Mouse (Mus musculus): ENCODE measurements around the gene Nat8f2. TPM values are rescaled to one million over a fixed set of nuclear protein-coding genes. Genes with fewer than 3 reads are reported as not detected.
"Not testable (repeated sequence)": the region's sequence is repeated elsewhere in the genome, so short reads cannot be mapped to it uniquely, and the experiment has no call there.

Nat8f2 gene
- polyA plus RNA-seq, 1 experiment: not detected

DNA sequence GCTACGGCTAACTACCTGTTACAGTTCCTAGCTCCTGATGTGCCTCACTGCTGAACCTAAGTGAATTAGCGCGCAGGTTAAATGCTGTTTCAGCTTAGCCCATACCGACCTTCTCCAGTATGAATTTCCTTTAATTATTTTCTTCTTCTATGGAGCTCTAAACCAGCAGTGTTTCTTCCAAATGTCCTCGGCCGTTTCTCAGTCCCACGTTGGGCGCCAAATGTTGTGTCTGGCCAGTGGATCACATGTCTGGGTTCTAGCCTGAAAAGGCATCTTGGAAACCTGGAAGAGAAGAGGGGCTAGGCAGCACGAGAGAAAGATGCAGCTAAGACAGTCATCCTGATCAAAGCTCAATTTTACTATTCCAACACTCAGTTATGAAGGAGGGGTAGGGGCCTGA is 14.3 kb upstream of the Nat8f2 start:
- not testable (repeated sequence) for H3K4me1 ChIP-seq (ENCODE audit: control insufficient read depth, insufficient read depth, insufficient read length, low read length); H3K4me3 ChIP-seq (ENCODE audit: insufficient read depth, low read depth, low read length); H3K27ac ChIP-seq (replicated peaks; ENCODE audit: low read depth, low read length)

DNA sequence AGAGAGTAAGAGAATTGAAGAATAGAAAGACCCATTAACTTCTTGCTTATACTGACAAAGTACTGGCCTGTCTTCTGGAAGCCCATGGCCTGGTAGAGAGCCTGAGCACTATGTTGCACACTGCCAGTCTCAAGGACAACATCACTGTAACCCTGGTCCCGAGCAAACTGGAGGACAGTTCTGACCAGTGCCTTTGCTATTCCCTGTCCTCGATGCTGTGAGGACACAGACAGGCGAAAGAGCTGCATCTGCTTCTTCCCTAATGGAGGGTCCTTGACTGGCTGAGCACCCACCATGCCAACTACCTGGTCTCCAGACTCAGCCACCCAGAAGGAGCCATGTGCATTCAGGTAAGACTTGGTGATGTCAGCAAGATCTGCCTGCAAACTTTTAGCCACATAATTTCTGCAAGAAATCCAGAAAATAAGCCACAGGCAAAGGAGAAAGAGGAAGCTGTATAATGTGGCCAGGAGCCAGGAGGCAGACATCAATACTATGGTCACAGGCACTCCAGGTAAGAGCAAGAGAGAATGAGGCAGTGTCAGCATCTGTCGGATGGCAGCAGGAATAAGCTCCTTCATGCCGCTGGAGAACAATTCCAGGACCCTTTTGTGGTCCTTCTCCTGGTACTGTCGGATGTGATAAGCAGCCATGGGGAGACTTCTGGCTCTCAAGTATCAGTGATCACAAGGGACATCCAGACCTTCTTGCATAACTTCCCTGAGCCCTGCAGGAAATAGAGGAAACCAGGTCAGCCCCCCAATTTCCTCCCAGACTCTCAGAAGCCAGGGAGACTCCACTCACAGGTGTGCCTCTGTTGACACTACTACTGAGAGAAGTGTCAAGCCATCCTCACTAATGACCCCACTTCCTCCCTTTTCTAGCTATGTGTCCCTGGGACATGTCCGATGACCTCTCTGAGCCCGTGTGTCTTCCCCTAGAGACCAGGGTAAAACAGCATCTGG is 950 bp downstream of the Nat8f2 start:
- Histone ChIP-seq H3K4me3 (ENCODE audit: insufficient read depth, low read depth, low read length) (no peak overlapping the region), H3K27ac (replicated peaks; ENCODE audit: low read depth, low read length) (no peak overlapping the region), H3K4me1 (ENCODE audit: control insufficient read depth, insufficient read depth, insufficient read length, low read length) (no peaks in the 10 kb centered on the region)

DNA sequence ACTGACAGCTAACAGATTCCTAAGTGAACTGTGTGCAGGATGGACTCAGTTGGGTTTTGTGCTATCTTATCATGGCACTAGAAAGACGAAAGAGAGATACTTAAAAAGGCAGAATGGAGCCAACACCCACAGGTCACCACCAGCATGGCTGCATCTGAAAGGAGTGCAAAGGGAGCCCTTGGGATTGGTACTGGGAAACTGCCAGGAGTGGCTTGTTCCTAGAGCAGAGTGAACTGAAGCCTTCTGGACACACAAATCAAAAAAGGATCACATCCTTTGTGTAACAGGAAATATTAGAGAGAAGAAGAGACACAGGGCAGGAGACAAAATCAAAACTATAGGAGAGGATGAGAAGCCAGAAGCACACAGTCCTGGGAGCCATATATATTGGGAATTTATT is 2.0 kb downstream of the Nat8f2 start:
- H3K4me1 ChIP-seq (ENCODE audit: control insufficient read depth, insufficient read depth, insufficient read length, low read length); H3K27ac ChIP-seq (replicated peaks; ENCODE audit: low read depth, low read length); H3K4me3 ChIP-seq (ENCODE audit: insufficient read depth, low read depth, low read length): not testable (repeated sequence)

DNA sequence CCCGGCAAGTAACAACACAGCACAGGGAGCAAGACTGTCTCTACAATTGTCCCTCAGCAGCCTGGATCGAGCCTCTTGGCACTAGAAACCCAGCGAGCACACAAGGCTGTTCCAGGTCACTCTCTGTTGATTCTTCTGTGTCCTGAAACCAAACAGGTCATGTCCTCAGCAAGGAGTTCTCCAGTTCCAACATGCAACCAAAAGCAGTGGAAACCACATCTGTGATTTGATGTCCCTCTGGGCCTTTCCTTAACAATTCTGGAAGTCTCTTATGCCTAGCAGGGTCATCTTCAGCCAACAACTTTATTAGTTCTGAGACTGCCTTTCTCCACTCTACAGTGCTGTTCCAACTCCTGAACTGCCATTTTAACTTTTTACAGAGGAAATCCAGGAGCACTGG is 2.8 kb downstream of the Nat8f2 start:
- not testable (repeated sequence) for H3K4me1 ChIP-seq (ENCODE audit: control insufficient read depth, insufficient read depth, insufficient read length, low read length); H3K4me3 ChIP-seq (ENCODE audit: insufficient read depth, low read depth, low read length); H3K27ac ChIP-seq (replicated peaks; ENCODE audit: low read depth, low read length)

DNA sequence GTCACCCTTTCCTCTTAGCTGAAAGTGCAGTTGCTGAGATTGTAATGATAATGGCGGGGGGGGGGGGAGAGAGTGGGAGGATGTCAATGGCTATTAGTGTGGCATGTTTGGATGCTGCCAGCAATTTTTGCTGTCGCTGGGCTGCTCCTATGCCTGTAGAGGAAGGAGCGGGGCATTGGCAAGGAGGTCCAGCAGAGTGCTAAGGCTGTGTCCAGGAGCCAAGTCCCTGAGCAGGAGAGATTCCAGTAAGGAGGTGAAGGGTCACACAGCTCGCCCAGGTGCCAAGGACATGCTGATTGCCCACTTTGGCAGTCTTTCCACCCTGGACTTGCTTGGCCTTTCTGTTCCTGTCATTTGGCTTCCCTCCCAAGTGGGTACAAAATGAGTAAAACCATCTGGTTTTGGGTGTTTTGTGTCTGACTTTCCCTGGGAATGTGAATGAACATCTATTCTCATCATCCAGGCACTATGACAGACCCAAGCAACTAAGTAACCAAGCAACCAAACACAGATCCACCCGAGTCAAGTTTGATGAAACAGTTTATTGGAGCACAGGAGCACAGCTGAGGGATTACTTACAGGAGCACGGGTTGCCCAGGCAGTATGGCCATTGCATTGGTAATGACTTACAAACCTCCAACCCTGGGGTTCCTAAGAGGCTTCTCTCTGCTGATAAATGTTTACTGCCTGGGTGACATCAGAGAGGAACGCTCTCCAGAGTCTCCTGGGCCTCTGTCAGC is 3.9 kb downstream of the Nat8f2 start:
- H3K27ac ChIP-seq (replicated peaks; ENCODE audit: low read depth, low read length); H3K4me1 ChIP-seq (ENCODE audit: control insufficient read depth, insufficient read depth, insufficient read length, low read length); H3K4me3 ChIP-seq (ENCODE audit: insufficient read depth, low read depth, low read length): not testable (repeated sequence)

DNA sequence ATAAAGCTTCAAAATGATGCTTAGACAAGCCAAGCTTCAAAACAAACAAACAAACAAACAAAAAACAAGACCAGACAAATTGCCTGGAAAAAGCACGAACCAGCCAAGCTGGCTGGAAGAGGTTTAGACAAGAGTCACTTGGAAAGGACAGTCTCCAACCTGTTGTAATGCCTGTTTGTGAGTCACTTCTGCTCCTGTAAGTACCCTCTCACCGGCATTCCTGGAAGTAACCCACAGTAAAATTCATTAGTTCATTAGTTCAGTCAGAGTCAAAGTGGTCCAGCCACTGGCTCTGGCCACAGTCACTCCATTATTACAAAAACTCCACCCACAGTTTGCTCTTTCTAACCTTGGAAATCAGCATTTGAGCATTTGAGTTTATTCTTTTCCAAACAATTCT is 5.1 kb downstream of the Nat8f2 start:
- no peak overlapping the region for H3K4me3 ChIP-seq (ENCODE audit: insufficient read depth, low read depth, low read length)
- no peak overlapping the region for H3K27ac ChIP-seq (replicated peaks; ENCODE audit: low read depth, low read length)

DNA sequence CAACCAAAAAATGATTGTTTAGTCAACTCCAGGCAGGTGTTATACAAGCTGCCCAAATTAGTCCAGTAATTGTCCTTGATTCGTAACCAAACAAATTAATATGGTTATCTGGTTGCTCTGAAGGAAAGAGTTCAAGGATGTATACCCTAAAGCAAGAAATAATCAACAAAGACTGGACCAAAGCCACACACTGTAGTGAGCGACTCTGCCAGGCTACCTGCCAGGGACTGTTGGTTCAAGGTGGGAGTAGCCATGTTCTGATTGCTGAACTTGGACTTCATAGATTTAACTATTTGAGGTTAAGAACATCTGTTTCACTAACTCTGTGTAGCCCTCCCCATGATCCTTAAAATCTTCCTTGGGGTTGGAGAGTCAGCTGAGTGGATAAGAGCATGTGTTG is 5.8 kb downstream of the Nat8f2 start:
- H3K4me3 ChIP-seq (ENCODE audit: insufficient read depth, low read depth, low read length): no peak overlapping the region
- H3K4me1 ChIP-seq (ENCODE audit: control insufficient read depth, insufficient read depth, insufficient read length, low read length): no peaks in the 10 kb centered on the region
- H3K27ac ChIP-seq (replicated peaks; ENCODE audit: low read depth, low read length): no peak overlapping the region

More for the DNA sequence above, 5.1 kb downstream of the Nat8f2 start:
- H3K4me1 ChIP-seq (ENCODE audit: control insufficient read depth, insufficient read depth, insufficient read length, low read length): no peaks in the 10 kb centered on the region

DNA sequence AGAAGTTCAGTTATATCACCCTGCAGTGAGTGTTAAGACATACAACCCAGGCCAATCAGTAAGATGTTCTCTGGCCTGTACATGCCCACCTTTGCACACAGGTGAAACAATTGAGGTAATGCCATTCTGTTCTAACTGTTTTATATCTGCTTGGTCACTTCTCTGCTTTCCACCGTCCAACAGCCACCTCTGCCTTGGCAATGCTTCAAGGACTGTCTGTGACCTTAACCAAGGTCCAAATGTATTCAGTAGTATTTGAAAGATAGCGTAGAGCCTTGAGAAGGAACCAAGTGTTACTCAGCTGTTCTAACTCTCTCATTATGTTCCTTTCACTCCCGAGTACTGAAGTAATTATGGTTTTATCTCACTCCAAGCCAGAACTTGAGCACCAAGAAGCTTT is 6.4 kb downstream of the Nat8f2 start:
- H3K27ac ChIP-seq (replicated peaks; ENCODE audit: low read depth, low read length): no peak overlapping the region
- no peak overlapping the region for H3K4me3 ChIP-seq (ENCODE audit: insufficient read depth, low read depth, low read length)
- no peaks in the 10 kb centered on the region for H3K4me1 ChIP-seq (ENCODE audit: control insufficient read depth, insufficient read depth, insufficient read length, low read length)

DNA sequence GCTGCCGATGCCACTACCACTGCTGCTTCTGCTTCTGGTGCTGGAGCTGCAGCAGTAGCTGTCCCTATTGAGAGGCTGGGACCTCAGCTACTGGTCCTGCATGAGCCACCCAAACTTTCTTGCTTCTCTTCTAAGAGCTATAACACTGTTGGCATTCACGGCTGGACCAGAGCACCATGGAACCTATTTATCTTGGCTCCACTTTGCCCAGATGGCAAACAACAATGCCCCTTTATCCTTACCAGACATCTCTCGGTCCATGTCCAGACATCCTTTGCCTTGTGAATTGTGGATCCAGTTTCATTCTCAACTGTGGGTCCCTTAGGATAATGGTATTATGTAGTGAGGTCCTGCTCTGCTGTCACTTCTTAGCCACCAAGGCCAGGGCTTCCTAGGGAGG is 7.7 kb downstream of the Nat8f2 start:
- H3K27ac ChIP-seq (replicated peaks; ENCODE audit: low read depth, low read length): no peak overlapping the region
- H3K4me1 ChIP-seq (ENCODE audit: control insufficient read depth, insufficient read depth, insufficient read length, low read length): no peaks in the 10 kb centered on the region
- no peak overlapping the region for H3K4me3 ChIP-seq (ENCODE audit: insufficient read depth, low read depth, low read length)

DNA sequence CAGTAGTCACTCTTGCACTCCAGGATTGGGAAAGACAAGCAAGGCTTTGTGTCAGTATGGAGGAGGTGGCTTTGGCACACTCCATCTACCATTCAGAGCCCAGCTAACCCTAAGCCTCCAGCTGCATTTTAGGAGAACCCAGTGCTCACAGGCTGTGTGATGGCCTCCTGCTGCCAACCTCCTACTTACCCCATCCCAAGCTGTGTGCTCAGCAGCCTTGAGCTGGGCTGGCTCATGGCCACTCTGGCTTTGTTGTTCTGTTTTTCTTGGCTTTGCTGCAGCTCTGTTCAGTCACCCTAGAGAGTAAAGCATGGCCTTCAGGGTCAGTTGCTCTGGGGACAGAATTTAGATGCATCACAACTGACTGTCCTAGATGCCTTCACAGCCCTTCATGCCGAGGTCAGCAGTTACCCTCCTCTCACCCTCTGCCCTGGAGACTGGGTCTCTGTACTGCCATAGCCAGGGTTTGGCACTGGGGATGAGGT is 12.7 kb downstream of the Nat8f2 start:
- no peak overlapping the region for H3K27ac ChIP-seq (replicated peaks; ENCODE audit: low read depth, low read length)
- no peak overlapping the region for H3K4me3 ChIP-seq (ENCODE audit: insufficient read depth, low read depth, low read length)
- peaks cover 3% of the 10 kb centered on the region; the same call in 1 of the 2 replicates for H3K4me1 ChIP-seq (ENCODE audit: control insufficient read depth, insufficient read depth, insufficient read length, low read length)

DNA sequence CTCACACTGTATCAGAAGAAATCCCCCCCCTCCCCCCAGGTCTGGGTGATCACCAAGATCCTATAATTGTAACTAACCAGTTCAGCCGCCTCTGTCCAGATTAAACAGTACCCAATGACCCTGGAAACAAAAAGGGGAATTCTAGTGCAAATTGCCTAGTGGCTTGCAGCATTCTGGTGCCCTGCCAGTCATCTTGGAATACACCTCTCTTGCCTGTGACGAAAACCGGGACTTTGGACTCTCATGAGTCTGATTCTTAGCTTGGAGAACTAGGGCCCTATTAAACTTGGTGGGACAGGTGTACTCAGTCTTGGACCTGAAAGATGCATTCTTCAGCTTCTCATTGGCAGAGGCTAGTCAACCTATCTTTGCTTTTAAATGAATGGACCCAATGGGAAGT is 15.5 kb downstream of the Nat8f2 start:
- H3K4me3 ChIP-seq (ENCODE audit: insufficient read depth, low read depth, low read length): no peak overlapping the region
- no peak overlapping the region for H3K27ac ChIP-seq (replicated peaks; ENCODE audit: low read depth, low read length)
- H3K4me1 ChIP-seq (ENCODE audit: control insufficient read depth, insufficient read depth, insufficient read length, low read length): peaks cover 5% of the 10 kb centered on the region; the same call in 1 of the 2 replicates

DNA sequence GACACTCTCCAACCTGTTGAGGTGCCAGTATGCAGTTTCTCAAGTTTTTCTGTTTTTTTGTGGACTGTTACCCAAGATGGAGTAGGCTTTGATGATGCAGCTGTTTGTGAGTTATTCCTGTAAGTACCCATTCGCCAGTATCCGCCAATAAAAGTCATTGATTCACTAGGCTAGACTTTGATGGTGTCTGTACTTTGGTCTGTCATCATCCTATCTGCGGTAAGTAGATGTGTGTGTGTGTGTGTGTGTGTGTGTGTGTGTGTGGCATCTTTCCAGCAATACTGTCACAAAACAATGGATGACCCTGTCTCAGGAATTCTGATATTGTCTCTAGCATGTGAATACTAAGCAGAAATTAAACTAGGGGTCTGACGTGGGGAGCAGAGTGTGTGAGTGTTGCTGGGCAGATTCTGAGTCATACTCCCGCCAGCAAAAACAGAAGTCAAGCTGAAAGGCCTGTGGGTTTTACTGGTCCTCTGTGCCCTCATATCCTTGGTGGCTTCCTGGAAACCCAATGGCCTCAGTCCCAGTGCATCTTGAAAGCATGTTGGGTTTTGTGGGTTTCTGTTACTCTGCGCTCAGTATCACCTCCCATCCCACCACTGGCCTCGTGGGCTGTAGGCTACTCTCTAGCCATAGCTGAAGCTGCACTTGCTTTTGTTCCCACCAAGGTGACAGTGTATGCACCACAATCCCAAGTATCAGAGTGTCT is 17.7 kb downstream of the Nat8f2 start:
- no peak overlapping the region for H3K27ac ChIP-seq (replicated peaks; ENCODE audit: low read depth, low read length)
- no peak overlapping the region for H3K4me3 ChIP-seq (ENCODE audit: insufficient read depth, low read depth, low read length)
- H3K4me1 ChIP-seq (ENCODE audit: control insufficient read depth, insufficient read depth, insufficient read length, low read length): peaks cover 5% of the 10 kb centered on the region; the same call in 1 of the 2 replicates

DNA sequence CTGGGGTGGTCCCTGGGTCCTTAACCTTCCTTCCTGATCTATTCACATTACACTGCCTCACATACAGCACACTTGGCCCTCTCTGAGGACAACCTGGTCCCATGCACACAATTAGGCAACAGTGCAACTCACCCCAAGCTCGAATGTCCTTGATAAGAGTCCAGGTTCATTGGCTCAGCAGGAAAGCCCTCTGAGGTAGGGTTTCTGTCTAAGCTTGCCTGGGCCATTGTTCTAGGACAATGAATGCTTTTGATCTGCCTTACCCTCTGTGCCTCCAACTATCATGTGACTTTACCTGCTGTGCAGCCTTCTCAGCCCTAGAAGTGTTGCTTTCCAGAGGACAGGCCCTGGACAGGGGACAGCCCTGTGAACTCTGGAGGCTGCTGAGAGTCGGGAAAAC is 19.7 kb downstream of the Nat8f2 start:
- Histone ChIP-seq H3K27ac (replicated peaks; ENCODE audit: low read depth, low read length) (no peak overlapping the region), H3K4me1 (ENCODE audit: control insufficient read depth, insufficient read depth, insufficient read length, low read length) (peaks cover 5% of the 10 kb centered on the region; the same call in 1 of the 2 replicates), H3K4me3 (ENCODE audit: insufficient read depth, low read depth, low read length) (no peak overlapping the region)

DNA sequence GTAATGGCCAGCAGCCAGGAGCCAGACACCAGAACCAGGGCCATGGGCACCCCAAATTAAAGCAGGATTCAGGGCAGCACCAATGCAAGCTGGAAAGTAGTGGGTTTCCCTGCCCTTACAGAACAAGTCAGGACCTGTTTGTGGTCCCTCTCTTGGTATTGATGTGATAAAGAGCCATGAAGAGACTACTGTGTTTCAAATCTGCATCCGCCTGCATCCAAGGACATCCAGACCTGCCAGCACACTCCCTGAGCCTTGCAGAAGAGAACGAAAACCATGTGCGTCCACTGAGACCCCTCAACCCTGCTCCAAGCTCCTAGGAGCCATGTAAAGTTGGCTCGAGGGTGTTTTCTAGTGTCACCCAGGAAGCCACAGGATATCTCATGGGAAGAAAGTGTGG is 20.8 kb downstream of the Nat8f2 start:
- H3K4me1 ChIP-seq (ENCODE audit: control insufficient read depth, insufficient read depth, insufficient read length, low read length): 0 out of 2 replicates have a peak, but pooled peaks cover 2% of the 10 kb centered on the region
- no peak overlapping the region for H3K4me3 ChIP-seq (ENCODE audit: insufficient read depth, low read depth, low read length)
- no peak overlapping the region for H3K27ac ChIP-seq (replicated peaks; ENCODE audit: low read depth, low read length)

DNA sequence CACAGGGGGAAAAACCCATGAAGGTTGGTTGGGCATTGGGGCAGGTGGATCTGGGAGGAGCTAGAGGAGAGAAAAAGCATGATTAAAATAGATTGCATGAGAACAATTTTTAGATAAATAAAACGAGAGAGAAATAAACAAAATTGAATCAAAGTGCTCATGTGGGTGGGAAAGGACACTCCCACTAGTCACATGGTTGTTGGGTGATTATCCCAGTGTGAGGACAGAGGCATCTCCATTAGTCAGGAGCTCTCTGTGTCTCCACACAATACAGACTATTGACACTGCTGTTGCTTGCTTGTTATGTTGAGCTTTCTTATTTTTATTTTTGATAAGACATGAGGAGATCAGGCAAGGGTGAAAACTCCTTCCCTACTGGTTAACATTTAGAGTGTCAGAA is 22.0 kb downstream of the Nat8f2 start:
- H3K4me1 ChIP-seq (ENCODE audit: control insufficient read depth, insufficient read depth, insufficient read length, low read length): 0 out of 2 replicates have a peak, but pooled peaks cover 2% of the 10 kb centered on the region
- H3K4me3 ChIP-seq (ENCODE audit: insufficient read depth, low read depth, low read length): no peak overlapping the region
- no peak overlapping the region for H3K27ac ChIP-seq (replicated peaks; ENCODE audit: low read depth, low read length)

Measured in brown adipose tissue, adult 24 weeks (tissue).